Mouse (Mus musculus): ENCODE measurements around the gene Sgpp1. TPM values are rescaled to one million over a fixed set of nuclear protein-coding genes. Genes with fewer than 3 reads are reported as not detected.

The Sgpp1 gene
- 5.9 and 6.0 TPM in 2 replicates for polyA plus RNA-seq (2012; ENCODE audit: insufficient read depth, insufficient read length, missing spikeins)

DNA sequence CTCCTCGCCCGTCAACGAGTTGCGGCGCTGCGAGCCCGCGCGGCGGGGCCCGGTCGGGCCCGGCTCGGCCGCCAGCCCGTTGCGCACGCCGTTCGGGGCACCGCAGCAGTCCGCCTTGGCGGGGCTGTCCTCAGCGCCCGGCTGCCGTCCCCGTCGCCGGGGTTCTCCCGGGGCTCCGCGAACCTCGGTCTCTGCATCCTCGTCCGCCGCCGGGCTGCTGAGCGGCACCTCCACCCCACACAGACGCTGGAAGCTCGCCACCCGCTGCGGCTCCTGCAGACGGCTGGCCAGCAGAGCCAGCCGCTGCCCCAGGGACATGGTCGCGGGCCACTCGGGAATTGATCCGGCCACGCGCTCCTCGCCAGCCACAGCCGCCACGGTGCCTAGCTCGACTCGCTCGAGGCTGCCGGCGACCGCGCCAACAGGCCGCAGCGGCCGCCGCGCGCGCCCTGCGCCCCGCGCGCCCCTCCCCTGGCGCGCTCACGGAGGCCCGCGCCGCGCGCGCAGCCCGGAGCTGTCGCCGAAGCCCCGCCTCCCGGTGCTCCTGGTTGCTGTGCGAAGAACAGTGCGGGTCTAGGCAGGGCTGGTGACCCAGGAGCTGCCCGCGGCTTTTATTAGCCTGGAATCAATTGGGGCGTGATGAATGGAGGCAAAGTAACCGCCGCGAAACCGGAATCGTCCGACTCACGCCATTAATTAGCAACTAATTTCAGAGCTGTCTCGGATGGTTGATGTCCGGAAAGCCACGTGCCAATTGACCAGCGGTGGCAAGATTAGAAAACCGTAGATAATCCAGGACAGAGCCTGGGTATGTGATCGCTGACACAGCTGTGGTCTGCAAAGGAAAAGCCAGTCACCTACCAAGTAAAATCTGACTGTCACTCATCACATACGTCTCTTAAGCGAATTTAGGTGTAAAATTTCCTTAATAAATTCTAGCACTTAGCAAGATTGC, at the start of gene Sgpp1:
TSS of gene Sgpp1 (minus strand) at position 484 of the 955 bp plus-strand sequence.
- H3K27ac ChIP-seq (replicated peaks; ENCODE audit: low read depth, low read length) = 0 out of 2 replicates have a peak within 1 kb of the TSS, but pooled peaks have one; percentile 2
- peaks cover 3% of the 10 kb centered on the region; the same call in 1 of the 2 replicates for H3K4me1 ChIP-seq (ENCODE audit: control insufficient read depth, insufficient read depth, insufficient read length, low read length)
- peak within 1 kb of the TSS; percentile 69 for H3K4me3 ChIP-seq (ENCODE audit: insufficient read depth, low read depth, low read length)

- H3K27ac ChIP-seq (replicated peaks; ENCODE audit: low read depth, low read length) = no peak overlapping the region
- H3K4me1 ChIP-seq (ENCODE audit: control insufficient read depth, insufficient read depth, insufficient read length, low read length) = no peaks in the 10 kb centered on the region
- H3K4me3 ChIP-seq (ENCODE audit: insufficient read depth, low read depth, low read length) = no peak overlapping the region
Observed at GRCm38 (mm10) chr12:75784271-75784751, 48.8 kb upstream of the Sgpp1 start.

GRCm38 (mm10) chr12:75781995-75782394, 46.5 kb upstream of the Sgpp1 start:
- H3K4me3 ChIP-seq (ENCODE audit: insufficient read depth, low read depth, low read length) = no peak overlapping the region
- H3K27ac ChIP-seq (replicated peaks; ENCODE audit: low read depth, low read length) = no peak overlapping the region
- H3K4me1 ChIP-seq (ENCODE audit: control insufficient read depth, insufficient read depth, insufficient read length, low read length) = no peaks in the 10 kb centered on the region

- Histone ChIP-seq H3K4me1 (ENCODE audit: control insufficient read depth, insufficient read depth, insufficient read length, low read length) (no peaks in the 10 kb centered on the region), H3K4me3 (ENCODE audit: insufficient read depth, low read depth, low read length) (no peak overlapping the region), H3K27ac (replicated peaks; ENCODE audit: low read depth, low read length) (no peak overlapping the region)
Observed at GRCm38 (mm10) chr12:75781445-75781844, 45.9 kb upstream of the Sgpp1 start.

- H3K4me1 ChIP-seq (ENCODE audit: control insufficient read depth, insufficient read depth, insufficient read length, low read length) = no peaks in the 10 kb centered on the region
- no peak overlapping the region for H3K4me3 ChIP-seq (ENCODE audit: insufficient read depth, low read depth, low read length)
- no peak overlapping the region for H3K27ac ChIP-seq (replicated peaks; ENCODE audit: low read depth, low read length)
Observed at GRCm38 (mm10) chr12:75772424-75773034, 37.0 kb upstream of the Sgpp1 start.

- peaks cover 1% of the 10 kb centered on the region; the same call in 1 of the 2 replicates for H3K4me1 ChIP-seq (ENCODE audit: control insufficient read depth, insufficient read depth, insufficient read length, low read length)
- no peak overlapping the region for H3K27ac ChIP-seq (replicated peaks; ENCODE audit: low read depth, low read length)
- no peak overlapping the region for H3K4me3 ChIP-seq (ENCODE audit: insufficient read depth, low read depth, low read length)
Observed at GRCm38 (mm10) chr12:75771410-75771809, 35.9 kb upstream of the Sgpp1 start.

DNA sequence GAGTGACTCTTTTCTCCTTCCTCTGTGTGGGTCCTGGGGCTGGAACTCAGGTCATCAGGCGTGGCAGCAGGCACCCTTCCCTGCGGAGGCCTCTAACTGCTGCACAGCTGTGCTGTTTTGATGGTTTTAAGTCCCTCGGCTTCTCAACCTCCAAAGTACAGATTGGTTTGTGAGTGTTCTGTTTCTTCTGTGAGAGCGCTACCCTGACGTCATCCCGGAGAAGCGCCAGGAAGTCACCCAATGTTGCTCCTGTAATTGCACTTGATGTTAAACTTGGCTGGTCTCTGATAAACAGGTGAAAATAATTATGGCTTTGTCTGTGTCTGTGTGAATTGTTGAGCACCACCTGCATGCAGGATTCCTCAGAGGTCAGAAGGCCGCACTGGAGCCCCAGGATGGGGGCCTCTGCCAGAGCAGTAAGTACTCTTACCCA, 31.4 kb upstream of the Sgpp1 start:
- Histone ChIP-seq H3K4me1 (ENCODE audit: control insufficient read depth, insufficient read depth, insufficient read length, low read length) (peaks cover 3% of the 10 kb centered on the region; the same call in 1 of the 2 replicates), H3K27ac (replicated peaks; ENCODE audit: low read depth, low read length) (no peak overlapping the region), H3K4me3 (ENCODE audit: insufficient read depth, low read depth, low read length) (no peak overlapping the region)

GRCm38 (mm10) chr12:75766395-75766794, 30.9 kb upstream of the Sgpp1 start:
- Histone ChIP-seq H3K4me1 (ENCODE audit: control insufficient read depth, insufficient read depth, insufficient read length, low read length) (peaks cover 3% of the 10 kb centered on the region; the same call in 1 of the 2 replicates), H3K27ac (replicated peaks; ENCODE audit: low read depth, low read length) (no peak overlapping the region), H3K4me3 (ENCODE audit: insufficient read depth, low read depth, low read length) (no peak overlapping the region)

DNA sequence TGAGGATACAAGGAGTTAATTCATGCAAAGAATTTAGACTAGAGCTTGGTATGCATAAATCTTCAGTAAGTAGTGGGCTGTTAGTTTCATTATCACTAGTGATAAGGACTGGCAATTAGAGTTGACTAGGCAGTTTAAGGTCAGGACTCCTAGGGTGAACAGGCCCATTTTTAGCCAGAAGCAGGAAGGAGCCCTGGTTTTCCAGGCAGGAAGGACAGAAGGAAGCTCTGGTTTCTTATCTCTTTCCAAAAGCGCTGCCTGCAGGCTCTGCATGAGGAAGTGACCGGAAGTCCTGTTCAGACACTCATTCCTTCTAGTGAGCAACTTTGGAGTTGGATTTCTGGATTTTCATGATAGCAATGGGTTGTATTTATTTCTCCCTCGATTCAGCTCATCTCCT, 30.2 kb upstream of the Sgpp1 start:
- H3K4me3 ChIP-seq (ENCODE audit: insufficient read depth, low read depth, low read length) = no peak overlapping the region
- H3K4me1 ChIP-seq (ENCODE audit: control insufficient read depth, insufficient read depth, insufficient read length, low read length) = peaks cover 3% of the 10 kb centered on the region; the same call in 1 of the 2 replicates

DNA sequence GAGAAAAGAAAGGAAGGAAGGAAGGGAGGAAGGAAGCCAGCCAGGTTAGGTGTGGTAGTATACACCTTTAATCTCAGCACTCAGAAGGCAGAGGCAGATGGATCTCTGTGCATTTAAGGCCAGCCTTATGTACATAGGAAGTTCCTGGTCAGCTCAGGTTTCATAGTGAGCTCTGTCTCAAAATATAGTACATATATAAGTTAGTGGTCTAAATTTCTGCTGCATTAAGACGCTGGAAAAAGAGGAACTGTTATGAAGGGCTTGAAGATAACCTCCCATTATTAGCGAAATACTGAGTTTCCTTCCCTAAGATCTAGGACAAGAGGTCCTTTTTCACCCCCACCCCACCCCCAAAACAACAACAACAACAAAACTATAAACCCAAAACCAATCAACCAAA, 20.9 kb upstream of the Sgpp1 start:
- Histone ChIP-seq H3K27ac (replicated peaks; ENCODE audit: low read depth, low read length) (no peak overlapping the region), H3K4me1 (ENCODE audit: control insufficient read depth, insufficient read depth, insufficient read length, low read length) (no peaks in the 10 kb centered on the region), H3K4me3 (ENCODE audit: insufficient read depth, low read depth, low read length) (no peak overlapping the region)

More for the DNA sequence above, 30.2 kb upstream of the Sgpp1 start:
- no peak overlapping the region; the same call in 1 of the 2 replicates for H3K27ac ChIP-seq (replicated peaks; ENCODE audit: low read depth, low read length)

- Histone ChIP-seq H3K4me1 (ENCODE audit: control insufficient read depth, insufficient read depth, insufficient read length, low read length) (no peaks in the 10 kb centered on the region), H3K4me3 (ENCODE audit: insufficient read depth, low read depth, low read length) (no peak overlapping the region)
Observed at GRCm38 (mm10) chr12:75753730-75754129, 18.2 kb upstream of the Sgpp1 start.

GRCm38 (mm10) chr12:75752077-75752476, 16.5 kb upstream of the Sgpp1 start:
- H3K4me1 ChIP-seq (ENCODE audit: control insufficient read depth, insufficient read depth, insufficient read length, low read length) = no peaks in the 10 kb centered on the region
- H3K27ac ChIP-seq (replicated peaks; ENCODE audit: low read depth, low read length) = no peak overlapping the region
- H3K4me3 ChIP-seq (ENCODE audit: insufficient read depth, low read depth, low read length) = no peak overlapping the region

More at GRCm38 (mm10) chr12:75753730-75754129, 18.2 kb upstream of the Sgpp1 start:
- no peak overlapping the region for H3K27ac ChIP-seq (replicated peaks; ENCODE audit: low read depth, low read length)

DNA sequence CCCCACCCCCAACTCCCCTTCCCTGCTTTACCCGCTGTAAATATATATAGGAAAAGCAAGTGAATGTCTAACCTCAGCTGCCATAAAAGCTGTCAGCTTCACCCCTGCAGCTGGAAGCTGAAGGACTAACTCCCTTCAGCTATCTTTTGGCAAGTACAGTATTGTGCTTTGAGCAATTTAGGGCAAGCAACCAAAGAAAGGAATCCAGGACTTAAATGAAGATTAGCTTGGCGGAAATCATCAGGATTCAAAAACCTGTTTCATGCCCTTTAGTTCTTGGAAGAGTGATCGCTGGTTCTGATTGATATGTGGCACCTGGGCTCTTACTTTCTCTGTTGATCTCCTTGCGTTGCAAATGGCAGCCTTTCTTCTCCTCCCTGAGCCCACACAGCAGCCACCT, 13.0 kb upstream of the Sgpp1 start:
- no peak overlapping the region for H3K4me3 ChIP-seq (ENCODE audit: insufficient read depth, low read depth, low read length)
- H3K4me1 ChIP-seq (ENCODE audit: control insufficient read depth, insufficient read depth, insufficient read length, low read length) = no peaks in the 10 kb centered on the region
- no peak overlapping the region for H3K27ac ChIP-seq (replicated peaks; ENCODE audit: low read depth, low read length)

GRCm38 (mm10) chr12:75745697-75746290, 10.3 kb upstream of the Sgpp1 start:
- H3K27ac ChIP-seq (replicated peaks; ENCODE audit: low read depth, low read length) = no peak overlapping the region
- no peaks in the 10 kb centered on the region for H3K4me1 ChIP-seq (ENCODE audit: control insufficient read depth, insufficient read depth, insufficient read length, low read length)
- no peak overlapping the region for H3K4me3 ChIP-seq (ENCODE audit: insufficient read depth, low read depth, low read length)

- no peak overlapping the region for H3K4me3 ChIP-seq (ENCODE audit: insufficient read depth, low read depth, low read length)
- no peaks in the 10 kb centered on the region for H3K4me1 ChIP-seq (ENCODE audit: control insufficient read depth, insufficient read depth, insufficient read length, low read length)
- no peak overlapping the region for H3K27ac ChIP-seq (replicated peaks; ENCODE audit: low read depth, low read length)
Observed at GRCm38 (mm10) chr12:75742101-75742500, 6.6 kb upstream of the Sgpp1 start.
